Mouse (Mus musculus) intestine, postnatal 0 days (tissue): ENCODE measurements around the gene Gm21762. TPM values are rescaled to one million over a fixed set of nuclear protein-coding genes. Genes with fewer than 3 reads are reported as not detected.
"Not testable (repeated sequence)": the region's sequence is repeated elsewhere in the genome, so short reads cannot be mapped to it uniquely, and the experiment has no call there.

Experiments used
- ATAC-seq: fragments of 200-750 bp; cut with Nextera tagmentation; 2 replicates; pipeline ENCODE4 v1.8.0; 2017; ENCODE audit warnings: mild to moderate bottlenecking, moderate TSS enrichment, moderate library complexity
- H3K27ac ChIP-seq: fragments of 300-500 bp; sonication (generic); 2 replicates; pipeline ENCODE4 v1.5.1; 2014; ENCODE audit warnings: mild to moderate bottlenecking, low read depth, low read length, moderate library complexity
- H3K27me3 ChIP-seq: fragments of 300-500 bp; sonication (generic); replicated peaks from 2 replicates; pipeline ENCODE4 v1.6.1; 2014; ENCODE audit warnings: low read length, mixed read lengths; ENCODE audit not compliant: control insufficient read depth, insufficient read depth
- H3K36me3 ChIP-seq: fragments of 300-500 bp; sonication (generic); 2 replicates; pipeline ENCODE4 v1.6.1; 2014; ENCODE audit warnings: mild to moderate bottlenecking, moderate library complexity; ENCODE audit not compliant: control insufficient read depth, insufficient read depth
- H3K4me1 ChIP-seq: fragments of 300-500 bp; sonication (generic); replicated peaks from 2 replicates; pipeline ENCODE4 v1.6.1; 2014; ENCODE audit warnings: antibody characterized with exemption, low read length, mixed read lengths; ENCODE audit not compliant: control insufficient read depth, insufficient read depth
- H3K4me2 ChIP-seq: fragments of 300-500 bp; sonication (generic); replicated peaks from 2 replicates; pipeline ENCODE4 v1.6.1; 2014; ENCODE audit warnings: low read depth, mild to moderate bottlenecking, moderate library complexity
- H3K4me3 ChIP-seq: fragments of 300-500 bp; sonication (generic); 2 replicates; pipeline ENCODE4 v1.5.1; 2014; ENCODE audit warnings: low read depth, low read length
- H3K9ac ChIP-seq: fragments of 300-500 bp; sonication (generic); 2 replicates; pipeline ENCODE4 v1.6.1; 2014; ENCODE audit warnings: mild to moderate bottlenecking, low read depth, low read length
- H3K9me3 ChIP-seq: fragments of 300-500 bp; sonication (generic); 2 replicates; pipeline ENCODE4 v1.6.1; 2016; ENCODE audit warnings: mixed run types; ENCODE audit not compliant: control insufficient read depth
- CTCF ChIP-seq: sonication (generic); IDR thresholded peaks from 2 replicates; pipeline ENCODE4 v1.5.1; 2016; ENCODE audit warnings: low read depth, mild to moderate bottlenecking, control low read depth, antibody characterized with exemption, moderate library complexity
- WGBS: fragments of 180-500 bp; shearing (Covaris S2); extraction: QIAGEN DNeasy Blood & Tissue Kit; methylation state at CpG from one replicate; pipeline ENCODE4 v1.1.7; 2014; 5-methylcytosine and 5-hydroxymethylcytosine counted together
- polyA plus RNA-seq: library from polyadenylated mRNA; unstranded; fragments of >200 nt; fragmentation: Nextera tagmentation; extraction: Ambion mirVana; gene quantifications from 2 replicates; pipeline ENCODE4 v1.2.1, GENCODE M21; 2015

Gm21762 gene
- polyA plus RNA-seq, 1 experiment from 2014 or later: not detected

DNA sequence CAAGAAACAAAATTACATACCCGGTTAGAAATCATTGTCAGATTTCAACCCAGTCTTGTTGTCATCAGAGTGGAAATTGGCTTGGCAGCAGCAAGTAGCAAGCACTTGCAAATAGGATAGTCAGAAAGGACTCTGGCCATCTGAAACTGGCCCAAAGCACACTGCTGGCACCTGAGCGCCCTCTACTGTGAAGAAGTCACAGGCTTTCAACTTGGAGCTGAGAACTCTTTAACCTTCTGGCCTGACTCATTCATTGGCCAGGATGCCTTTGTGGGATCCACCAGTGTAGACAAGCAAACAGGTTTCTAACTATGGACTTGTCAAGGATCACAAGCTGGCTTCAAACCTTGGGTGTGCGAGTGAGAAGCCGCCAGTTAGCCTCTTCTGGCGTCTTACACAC, 47.4 kb downstream of the Gm21762 start:
- not testable (repeated sequence) for H3K4me2 ChIP-seq, H3K9ac ChIP-seq, H3K4me1 ChIP-seq, H3K4me3 ChIP-seq, H3K27ac ChIP-seq, H3K9me3 ChIP-seq, H3K27me3 ChIP-seq, ATAC-seq, H3K36me3 ChIP-seq
- 0 out of 2 replicates have a peak, but pooled peaks have one; percentile 3 for TF ChIP-seq CTCF
- 52% methylated on average over 5 of the region's 5 CpGs for WGBS

Other genes starting within 250 kb of the Gm21762 start
- not detected in 2 replicates for gene Gm36079, start 188.9 kb downstream of the Gm21762 start, polyA plus RNA-seq
- 0.10 TPM in 1 of 2 replicates, not detected in the other for gene Gm21188, start 163.8 kb downstream of the Gm21762 start, polyA plus RNA-seq
- gene Gm20767, start 75.7 kb downstream of the Gm21762 start, polyA plus RNA-seq: not detected in 2 replicates
- not detected in 2 replicates for gene Gm21818, start 43.5 kb downstream of the Gm21762 start, polyA plus RNA-seq
- gene Gm21731, start 23.2 kb upstream of the Gm21762 start, polyA plus RNA-seq: not detected in 2 replicates
- not detected in 2 replicates for gene AF067061, start 47.2 kb upstream of the Gm21762 start, polyA plus RNA-seq
- 0.33 and 0.35 TPM in 2 replicates for gene BC147527, start 84.4 kb upstream of the Gm21762 start, polyA plus RNA-seq
- gene Tcstv3, start 100.9 kb upstream of the Gm21762 start, polyA plus RNA-seq: not detected in 2 replicates